Mouse (Mus musculus) urinary bladder, postnatal 36 days (tissue): ENCODE measurements around the gene Efcab11.

Experiments
- DNase-seq, 2 experiments: peaks; one replicate each; pipeline ENCODE4 v3.0.0; 2022; ENCODE audit warnings: low spot score in 2 of 2, mixed read lengths in 1 of 2

Gene Efcab11

DNA sequence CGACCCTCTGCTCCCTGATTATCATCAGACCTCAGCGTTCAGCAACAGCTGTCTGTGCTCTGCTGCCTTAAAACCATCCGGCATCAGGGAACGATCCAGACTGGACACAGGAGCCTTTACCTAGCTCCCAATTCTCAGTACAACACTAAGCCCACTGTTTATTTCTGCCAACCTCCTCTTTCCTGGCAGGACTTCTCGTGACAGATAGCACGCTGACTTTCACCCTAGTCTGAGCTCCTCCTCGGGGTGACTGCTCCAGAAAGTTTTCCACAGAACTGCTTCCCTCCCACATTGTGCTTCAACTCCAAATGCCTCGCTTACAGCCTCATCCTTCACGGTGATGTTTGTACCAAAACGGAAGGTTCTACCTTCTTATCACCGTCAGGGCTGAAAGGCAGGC is 131.3 kb downstream of the Efcab11 start:
- DNase-seq, result no peak

DNA sequence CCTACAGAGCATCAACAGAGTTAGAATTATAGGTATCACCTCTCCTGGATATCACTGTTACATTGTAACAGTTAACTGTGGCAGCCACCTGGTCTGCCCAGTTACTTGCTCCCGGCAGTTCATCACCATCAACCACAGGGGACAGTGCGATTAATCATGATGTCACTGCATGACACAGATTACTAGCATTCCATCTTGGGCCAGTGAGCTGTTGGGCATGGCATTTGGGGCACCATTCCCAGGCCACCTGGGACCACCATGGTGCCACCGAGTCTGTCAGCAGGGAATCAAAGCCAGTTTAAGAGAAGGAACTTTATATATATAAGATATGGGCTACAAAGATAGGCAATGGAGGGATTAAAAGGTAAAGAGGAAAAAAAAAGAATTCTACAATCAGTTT is 134.8 kb downstream of the Efcab11 start:
- no peak for DNase-seq

DNA sequence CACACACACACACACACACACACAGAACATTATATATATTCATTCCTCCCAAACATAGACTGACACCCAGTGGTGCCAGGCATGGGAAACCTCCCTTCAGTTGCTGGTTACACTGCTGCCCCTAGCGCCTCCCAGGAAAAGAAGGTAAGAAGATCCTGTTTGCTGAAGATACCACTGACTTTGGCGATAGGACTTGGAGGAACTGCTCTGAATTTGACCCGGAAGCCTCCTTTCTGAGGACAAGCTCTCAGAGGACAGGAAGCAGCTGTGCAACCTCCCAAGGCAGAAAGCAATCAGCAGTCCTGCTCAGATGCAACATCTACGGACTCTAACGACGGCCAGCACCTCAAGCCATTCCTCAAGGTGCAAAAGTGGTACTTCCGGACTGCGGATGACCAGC is 142.6 kb downstream of the Efcab11 start:
- DNase-seq, result no peak

DNA sequence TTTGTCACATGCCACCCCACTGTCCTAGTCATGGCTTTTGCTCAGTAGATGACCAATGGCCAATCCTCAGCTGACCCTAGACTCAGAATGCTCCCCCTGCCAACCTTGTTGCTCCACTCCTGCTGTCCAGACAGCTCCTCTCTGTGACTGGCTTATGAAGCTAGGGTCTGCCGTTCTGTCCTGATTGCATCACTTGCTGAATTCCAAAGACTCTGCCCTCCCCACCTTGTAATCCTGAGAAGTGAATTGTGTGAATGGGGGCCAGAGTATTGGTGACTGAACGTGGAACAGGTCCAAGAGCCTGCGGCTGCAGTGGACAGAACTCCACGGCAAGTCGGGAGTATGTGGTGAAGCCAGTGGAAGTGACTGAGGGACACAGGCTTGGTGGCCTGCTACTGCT is 145.0 kb downstream of the Efcab11 start:
- no peak for DNase-seq

DNA sequence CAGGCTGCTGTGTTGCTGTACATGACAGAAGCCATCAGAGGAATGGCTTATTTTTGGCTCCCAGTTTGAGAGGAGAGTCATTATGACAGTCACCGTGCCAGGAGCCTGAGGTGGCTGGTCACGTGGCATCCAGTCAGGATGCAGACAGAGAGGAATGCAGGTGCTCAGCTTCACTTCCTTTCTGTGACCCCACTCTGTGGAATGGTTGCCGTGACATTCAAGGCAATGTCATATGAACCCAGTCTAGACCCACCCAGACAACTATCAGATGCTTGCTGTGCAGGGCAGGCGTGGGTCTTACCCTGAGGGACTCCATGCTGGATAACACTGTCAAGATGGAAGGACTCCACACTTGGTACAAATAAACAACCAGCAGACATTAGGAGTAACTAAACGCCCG is 146.0 kb downstream of the Efcab11 start:
- DNase-seq, result no peak

DNA sequence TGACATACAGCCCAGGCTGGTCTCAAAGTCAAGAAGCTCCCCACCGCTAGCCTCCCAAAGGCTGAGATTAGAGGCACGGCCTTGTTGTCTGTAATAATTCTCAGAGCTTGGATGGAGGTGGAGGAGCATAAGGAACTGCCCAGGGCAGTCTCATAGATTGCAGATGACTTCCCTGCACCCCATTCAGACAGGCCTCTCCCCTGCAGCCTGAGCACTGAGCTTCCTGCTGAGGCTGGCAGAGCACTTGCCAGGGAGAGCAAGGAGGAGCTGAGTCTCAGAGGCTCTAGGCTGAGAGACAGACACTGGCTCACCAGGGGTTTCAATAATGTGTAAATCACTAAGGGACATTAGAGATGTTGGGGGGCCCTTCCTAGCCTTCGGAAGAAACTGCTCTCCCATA is 147.3 kb downstream of the Efcab11 start:
- DNase-seq, result no peak

DNA sequence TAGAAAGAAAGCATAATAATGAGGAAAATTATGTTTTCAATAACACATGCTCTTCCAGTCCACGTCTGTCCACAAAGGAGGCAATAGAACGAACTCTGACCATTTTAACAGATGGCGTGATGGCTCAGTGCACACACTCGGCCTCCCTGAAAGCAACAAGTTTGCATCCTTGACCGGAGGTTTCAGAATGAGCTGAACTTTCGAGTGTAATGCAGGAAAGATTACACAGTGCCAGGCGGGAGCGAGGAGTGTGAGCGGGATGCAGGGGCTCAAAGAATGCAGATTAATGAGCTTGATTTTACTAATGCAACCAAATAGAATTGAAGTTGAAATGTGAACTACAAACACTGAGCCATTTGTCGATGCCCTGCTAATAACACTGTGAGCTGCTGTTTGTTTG is 149.1 kb downstream of the Efcab11 start:
- no peak for DNase-seq

DNA sequence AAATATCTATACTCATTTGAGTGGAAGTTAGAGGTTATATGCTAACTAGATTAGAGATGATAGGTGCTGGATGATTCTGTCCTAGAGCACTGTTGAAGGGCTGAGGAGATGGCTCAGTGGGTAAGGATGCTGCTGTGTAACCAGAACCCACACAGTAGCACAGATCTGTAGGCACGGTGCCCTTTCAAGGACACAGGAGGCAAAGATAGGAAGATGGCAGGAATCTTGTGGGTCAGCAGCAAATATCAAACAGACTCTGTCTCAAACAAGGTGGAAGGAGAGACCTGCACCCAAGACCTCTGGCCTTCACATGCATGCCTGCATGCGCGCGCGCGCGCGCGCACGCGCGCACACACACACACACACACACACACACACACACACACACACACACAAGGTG is 160.0 kb downstream of the Efcab11 start:
- no peak for DNase-seq

DNA sequence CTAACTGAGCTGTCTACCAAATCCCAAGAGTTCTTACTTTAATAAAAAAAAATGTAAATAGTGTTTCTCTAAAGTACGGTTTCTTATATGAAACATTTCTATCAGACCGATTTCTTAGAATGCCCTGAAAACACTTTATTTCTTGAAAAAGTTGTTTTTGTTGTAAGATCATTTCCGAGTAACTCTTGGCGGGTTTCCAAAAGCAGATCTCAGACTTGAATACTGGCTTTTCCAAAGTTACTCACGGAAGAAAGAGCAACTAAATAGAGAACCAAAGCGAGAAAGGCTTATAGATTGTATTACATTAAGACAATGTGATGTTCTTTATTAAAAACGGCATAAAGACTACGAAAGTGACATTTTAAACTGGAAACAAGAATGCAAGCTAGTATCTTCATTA is 160.4 kb downstream of the Efcab11 start:
- DNase-seq, result no peak

DNA sequence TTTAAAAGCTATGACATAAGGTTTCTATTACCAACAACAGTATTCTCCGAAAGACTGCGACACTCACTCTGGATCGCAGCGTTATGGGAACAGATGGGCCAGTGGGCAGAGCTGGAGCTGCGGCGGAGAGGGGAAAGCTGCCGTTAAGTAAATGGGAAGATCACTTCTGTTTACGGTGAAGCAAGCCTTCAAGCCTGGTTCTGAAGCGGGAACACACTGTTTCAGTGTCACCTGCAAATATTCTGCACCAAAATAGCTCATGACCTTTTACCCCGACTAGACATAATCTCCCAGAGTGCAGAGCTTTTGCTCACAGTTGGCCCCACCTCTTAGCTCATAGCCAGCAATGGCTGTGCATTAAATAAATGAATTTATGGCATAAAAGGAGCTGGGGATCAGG is 162.9 kb downstream of the Efcab11 start:
- no peak for DNase-seq

DNA sequence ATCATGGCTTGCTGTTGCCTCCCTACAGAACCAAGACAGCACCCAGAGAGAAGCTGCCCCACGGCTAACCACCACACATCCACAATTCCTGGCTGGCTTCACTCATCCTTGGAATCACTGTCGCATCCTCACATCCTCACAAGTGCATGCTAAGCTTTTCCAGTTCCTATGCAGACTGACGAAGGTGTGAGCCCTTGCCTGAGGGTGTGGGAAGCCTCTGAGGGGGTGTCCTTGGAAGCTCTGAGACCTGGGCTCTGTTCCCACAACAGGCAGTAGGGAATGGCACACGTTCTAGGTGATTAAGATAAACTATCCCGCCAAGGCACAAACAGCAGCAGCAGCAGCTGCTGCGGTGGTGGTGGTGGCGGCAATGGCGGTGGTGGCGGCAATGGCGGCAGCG is 164.5 kb downstream of the Efcab11 start:
- no peak for DNase-seq

DNA sequence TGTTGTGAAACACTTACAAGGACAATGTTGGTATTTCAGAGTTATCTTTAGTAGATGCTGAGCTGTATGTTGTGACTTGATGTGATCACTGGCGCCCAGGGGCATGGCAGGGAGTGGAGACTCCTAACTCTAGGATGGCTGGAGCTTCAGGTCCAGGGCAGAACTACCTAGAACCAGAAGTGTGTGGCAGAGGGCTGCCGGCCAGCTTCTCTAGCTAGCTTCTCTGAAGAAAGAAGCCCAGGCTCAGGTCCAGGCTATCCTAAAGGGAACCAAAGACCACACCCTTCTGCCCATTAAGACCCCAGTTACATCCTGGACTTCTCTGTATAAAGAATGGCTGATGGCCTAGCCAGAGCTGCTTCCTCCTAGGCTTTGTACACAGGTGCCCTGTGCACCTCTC is 166.1 kb downstream of the Efcab11 start:
- no peak for DNase-seq

DNA sequence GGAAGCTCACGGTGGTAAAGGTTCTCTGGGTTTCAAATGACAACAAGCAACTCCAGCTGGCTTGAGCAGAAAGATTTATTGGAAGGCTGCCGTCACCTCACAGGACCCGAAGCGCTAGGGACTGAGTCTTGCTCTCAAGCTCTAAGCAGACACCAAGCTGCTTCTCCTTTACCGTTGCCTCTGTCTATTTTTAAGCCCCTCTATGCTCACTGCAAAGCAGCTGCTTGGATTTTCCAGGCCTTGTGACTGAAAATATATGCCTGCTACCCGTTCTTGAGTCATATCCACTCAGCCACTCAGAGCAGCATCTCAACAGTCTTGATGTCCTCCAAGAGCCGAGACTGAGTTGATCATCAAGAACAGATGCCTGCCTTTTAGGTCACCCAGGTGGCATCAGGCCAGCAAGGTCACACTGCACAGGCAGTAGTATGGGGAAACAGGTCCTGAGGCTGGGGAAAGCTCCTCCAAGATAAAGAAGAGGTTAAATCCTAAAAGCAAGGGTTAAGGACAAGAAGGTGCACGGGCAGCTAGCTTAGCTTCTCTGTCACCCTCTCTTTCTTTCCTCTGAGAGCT is 168.1 kb downstream of the Efcab11 start:
- peak in 1 of 2 experiments; percentile 39 for DNase-seq

DNA sequence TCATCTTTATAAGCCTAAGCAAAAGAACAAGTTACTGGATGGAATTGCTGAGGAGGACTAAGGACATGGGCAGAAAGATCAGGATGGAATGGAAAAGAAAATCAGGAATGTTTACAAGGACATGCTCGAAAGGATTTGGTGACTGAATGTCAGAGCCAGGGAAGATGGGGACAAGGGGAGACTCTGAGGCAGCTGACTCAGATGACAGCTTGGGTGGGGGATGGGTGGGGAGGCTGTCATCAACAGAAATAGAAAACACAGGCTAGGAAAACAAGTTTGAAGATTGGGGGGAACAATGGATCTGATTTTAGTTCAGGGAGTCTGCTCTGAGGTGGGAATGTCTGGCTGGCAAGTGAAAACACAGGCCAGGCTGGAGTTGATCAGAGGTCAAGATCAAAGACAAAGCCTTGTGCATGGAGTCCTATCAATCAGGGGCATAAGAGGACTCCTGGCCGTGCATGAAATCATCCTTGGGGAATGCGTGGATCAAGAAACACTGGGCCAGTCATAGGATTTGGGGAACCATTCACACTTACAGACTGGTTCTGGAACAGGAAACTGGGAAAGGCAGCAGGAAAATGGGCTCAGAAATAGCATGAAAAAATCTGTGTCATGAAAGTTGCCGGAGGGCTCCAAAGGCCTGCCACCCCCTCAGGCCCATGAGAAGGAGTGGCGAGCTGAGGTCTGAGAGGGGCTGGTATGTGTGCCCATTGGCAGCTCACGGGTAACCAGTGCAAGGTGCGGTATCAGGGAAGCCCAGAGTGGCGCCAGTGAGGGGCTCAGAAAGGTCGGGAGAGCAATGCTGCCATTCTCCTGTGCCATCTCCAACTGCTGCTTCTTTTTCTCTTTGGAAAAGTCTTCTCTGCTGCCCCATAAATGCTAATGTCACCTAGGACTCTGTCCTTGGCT is 168.9 kb downstream of the Efcab11 start:
- DNase-seq, result no peak

DNA sequence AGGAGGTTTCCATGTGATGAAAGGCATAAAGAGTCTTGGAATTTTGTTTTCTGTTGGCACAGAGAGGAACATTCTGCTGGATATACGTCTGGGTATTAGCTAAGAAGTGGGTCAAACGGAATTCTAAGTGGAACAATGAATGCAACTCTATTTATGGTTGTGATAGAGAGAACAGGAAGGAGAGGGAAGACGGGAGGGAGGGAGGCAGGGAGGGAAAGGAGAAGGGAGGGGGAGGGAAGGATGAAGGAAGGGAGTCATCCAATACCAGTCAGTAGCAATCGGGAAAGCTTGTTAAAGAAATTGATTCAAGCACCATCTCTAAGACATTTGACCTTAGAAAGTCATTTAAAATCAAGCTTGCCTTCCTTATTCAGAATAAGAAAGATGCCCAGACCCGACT is 172.0 kb downstream of the Efcab11 start:
- no peak for DNase-seq

DNA sequence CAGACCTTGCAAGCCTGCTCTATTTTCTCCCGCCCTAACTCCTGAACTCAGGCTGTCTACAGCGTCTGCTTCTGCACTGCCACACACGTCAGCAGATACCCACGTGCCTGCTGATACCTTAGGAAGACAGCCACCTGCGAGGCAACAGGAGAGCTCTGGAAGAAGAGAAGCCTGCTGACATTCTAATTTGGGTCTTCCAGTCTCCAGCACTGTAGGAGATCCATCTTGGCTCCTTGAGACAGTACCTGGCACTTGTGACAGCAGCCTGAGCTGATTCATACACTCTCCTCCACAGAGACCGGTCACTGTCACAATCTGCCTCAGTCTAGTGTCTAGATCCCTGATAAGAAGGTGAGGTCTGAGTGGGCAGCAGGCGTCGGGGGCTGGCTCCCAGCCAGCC is 182.0 kb downstream of the Efcab11 start:
- no peak for DNase-seq

DNA sequence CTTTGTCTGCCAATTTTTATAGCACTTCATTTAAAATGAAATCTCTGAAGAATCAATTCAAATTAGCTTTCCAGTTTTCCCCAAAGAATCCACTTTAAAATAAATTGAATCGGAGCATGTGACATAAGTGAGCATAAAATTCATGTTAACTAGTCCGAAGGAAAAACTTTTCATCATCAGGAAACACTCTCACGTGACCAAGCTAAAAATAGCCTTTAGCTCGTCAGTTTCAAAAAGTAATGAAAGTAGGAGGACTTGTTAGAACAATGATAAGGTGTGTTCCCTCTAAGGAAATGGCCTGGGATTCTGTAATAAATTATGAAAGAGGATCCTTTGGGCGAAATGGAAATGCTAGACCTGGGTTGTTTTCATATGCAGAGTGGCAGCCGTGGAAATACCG is 183.9 kb downstream of the Efcab11 start:
- no peak for DNase-seq

DNA sequence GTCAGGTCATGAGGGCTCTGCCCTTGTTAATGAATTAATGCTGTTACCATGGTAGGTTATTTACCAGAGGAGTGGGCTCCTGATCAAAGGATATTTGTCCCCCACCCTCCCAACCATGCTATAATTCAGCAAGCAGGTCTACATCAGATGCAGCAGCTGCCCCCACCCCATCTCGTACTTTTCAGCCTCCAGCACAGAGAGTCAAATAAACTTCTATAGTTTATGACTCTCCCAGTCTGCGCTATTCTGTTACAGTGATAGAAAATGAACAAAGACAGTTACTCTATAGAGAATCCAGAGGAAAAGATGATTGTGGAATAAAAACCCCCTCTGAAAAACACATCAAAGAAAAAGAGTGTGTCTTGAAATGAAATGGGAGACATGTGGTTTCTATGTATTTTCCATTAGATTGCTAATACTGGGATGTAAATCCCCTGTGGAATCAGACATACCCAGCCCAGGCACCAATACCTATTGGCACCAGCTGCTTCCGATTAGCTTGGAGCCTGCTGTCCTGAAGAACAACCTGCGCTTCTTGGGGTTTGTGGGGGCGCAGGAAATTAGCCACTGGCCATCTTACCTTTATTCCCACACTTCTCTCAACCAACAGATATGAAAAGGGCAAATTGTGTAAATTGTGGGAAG is 184.7 kb downstream of the Efcab11 start:
- DNase-seq, result no peak

DNA sequence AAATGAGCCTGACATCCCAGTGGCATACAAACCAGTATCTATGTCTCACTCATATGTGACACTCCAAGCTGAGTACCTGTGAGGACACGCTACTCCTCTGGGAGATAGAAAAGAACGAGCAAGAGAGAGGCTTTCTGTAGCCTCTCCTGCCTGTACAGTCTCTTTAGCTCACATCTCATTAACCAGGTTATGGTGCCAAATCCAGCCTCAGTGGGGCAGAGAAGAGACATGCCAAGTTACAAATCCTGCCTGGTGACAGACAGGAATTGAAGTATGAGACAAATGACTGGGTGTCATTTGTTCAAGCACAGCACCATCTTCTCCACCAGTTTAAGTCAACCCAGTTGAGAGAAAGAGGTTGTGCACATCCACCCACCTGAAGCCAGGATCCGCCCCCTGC is 190.2 kb downstream of the Efcab11 start:
- DNase-seq, result no peak

DNA sequence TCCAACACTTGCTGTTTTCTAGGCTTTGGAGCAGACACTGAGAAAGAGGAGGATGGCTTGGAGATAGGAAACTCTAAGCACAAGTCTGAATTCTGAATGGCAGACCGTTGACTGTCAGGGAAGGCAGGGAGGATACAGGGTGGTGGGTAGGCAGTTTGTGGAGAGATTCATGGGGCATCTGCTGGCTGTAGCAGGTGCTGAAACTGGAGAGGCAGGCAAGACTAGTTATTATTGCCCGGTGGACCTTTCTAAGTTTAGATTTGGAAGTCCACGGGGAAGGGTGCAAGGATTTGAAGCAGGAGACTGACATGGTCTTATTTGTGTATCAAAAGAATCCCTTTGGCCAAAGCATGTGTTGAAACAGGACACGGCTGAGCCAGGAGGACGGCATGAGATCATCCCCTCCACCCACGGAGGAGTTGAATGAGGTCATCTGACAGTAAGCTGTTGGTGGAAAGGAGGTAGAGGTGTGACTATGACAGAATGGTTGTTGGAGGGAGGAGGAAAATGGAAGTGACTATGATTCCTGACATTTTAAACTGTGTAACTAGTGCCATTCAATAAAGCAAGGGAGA is 197.7 kb downstream of the Efcab11 start:
- no peak for DNase-seq

DNA sequence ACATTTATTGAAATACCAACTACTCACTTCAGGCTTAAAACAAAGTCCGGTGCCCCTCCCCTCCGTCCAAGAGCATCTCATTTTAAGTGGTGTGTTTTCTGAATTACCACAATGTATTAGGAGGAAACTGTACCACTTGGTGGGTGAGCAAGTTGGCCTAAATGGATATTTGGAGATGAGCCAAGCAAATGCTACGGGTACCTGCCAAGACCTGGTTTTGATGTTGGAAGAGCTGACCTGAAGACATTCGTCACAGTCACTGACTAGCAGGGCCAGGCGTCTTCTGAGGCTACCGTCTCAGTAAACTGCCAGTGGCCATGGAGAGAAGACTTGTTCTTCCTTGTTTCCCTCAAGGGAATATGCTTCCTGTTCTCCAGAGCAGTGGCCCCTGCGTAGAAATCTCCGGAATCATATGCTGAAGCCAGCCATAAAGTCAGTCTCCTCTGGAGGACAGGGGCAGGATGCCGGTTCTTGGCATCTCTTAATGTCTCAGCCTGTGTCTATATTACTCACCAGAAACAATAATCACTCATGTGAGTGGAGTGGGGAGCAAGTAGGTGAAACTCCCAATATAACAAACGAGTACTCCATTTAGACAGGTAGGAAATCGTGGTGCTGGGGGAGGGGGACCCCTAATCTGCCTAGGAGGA is 198.7 kb downstream of the Efcab11 start:
- no peak for DNase-seq

DNA sequence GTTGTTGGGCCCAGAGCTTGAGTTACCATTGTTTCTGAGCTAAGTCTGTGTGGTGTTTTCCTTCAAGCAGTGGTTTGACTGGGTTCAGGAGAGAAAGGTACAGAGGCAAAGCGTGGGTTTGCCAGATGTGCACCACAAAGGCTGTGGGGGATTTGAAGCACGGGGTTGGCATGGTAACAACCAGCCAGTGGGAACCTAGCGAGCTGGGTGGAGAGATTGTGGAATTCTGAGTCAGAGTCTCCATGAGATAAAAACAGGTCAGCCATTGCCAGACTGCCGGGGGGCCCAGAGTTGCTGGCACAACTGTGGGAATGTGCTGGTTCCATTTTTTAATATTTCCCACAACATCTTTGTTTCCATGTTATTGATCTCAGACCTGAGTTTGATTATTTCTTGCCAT is 202.6 kb downstream of the Efcab11 start:
- DNase-seq, result no peak
